Mouse (Mus musculus) megakaryocyte, adult 5-6 weeks (primary cell): ENCODE data around the gene Dao. TPM values are rescaled to one million over a fixed set of nuclear protein-coding genes. Genes with fewer than 3 reads are reported as not detected.
A peak's percentile ranks its signal among the peaks of the same experiment; 100 is the strongest.

ENCODE experiments used
- ATAC-seq: 2 replicates; pipeline ENCODE4 v1.8.0; 2016; ENCODE audit warnings: mild to moderate bottlenecking, inconsistent platforms; ENCODE audit not compliant: poor library complexity, severe bottlenecking
- total RNA-seq, 2 experiments: library from RNA; stranded (forward) in 1 of 2; stranded (reverse) in 1 of 2; fragments of 153-499, 151-499 nt in 1 of 2; fragments of 221-1000, 200-1000 nt in 1 of 2; gene quantifications; 2 replicates each; pipeline versions ENCODE4 v1.2.3 to v1.2.4; 2015 to 2017

Gene Dao
- total RNA-seq, 2 experiments from 2014 or later: not detected

DNA sequence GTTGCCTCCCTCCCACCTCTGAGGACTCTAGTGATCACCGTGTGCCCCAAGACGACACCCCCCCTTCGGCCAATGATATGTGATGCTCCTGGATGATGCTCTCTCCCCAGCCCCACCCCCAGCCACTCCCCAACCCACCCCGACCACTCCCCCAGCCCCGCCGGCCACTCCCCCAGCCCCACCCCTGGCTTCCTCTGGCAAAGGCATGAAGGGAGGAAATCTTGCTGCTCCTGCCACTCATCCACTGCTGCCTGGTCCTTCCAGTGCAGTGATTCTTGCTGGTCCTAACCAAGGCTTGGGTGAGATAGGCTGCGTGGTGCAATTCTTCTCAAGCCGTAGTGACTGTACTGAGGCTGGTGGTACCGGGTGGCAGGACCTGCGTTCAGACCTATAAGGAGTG, 21.4 kb downstream of the Dao start:
- no peak for ATAC-seq

DNA sequence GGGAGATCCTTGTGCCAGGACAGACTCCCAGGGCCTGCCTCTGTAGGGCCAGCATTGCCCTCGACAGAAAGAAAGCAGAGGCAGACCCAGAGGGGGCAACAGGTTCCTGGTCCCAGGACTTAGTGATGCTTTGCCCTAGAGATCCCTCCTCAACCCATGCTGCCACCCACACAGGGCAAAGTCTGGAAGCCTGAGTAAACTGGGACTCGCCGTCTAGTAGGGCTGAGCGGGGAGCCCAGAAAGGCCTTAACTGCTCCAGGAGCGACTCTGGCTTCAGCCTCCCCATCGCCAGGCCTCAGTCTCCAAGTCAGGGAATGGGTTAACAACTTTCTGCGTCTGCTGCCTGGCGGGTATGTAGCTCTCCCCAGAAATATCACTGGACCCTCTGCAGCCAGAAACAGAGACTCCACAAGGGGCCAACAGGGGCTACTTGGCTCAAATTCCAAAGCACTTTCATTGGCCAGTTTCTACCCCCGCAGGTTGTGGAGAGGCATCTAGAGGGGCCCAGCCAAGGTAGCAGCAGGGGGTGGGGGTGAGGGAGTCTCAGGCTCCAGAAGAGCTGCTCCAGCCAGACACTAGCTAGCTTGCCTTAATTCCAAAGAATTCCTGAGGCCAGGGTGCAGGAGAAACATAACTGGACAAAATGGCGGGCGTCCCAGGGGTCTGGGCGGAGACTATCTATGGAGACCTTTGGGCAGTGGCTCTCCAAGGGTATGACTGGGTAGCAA, 23.9 kb downstream of the Dao start:
- ATAC-seq: no peak

DNA sequence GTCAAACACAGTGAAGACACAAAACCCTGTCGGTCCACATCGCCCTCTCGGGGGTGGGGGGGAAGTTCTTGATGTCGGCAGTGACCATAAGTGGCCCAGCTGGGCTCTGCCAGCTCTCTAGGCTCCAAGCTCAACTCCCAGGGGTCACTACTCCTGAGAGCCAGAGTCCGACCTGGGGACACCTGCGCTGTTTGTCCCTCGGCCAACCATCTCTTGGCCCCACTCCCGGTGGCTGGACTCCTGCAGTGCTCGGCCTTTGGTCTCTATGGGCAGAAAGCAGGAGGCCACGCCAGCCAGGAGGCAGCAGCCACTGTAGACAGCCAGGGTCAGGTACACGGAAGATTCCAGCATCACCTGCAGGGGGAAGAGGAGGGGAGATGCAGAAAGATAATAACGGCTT, 24.6 kb downstream of the Dao start:
- no peak for ATAC-seq

DNA sequence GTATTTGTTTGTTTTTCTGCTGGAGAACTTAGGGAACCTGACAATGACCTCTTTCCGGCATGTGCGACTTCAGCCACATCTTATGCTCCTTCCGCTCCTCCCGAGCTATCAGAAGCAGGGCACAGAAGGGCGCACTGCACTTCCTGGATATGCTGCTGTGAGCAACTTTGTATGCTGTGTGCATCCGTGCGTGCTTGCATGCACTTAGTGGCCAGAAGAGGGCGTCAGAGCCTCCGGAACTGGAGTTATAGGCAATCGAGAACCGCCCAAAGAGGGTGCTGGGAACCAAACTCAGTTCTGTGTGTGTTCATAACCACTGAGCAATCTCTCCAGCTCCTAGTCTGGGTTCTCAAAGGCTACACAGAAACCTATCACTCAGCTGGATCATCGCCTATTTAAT, 27.1 kb downstream of the Dao start:
- ATAC-seq: no peak

DNA sequence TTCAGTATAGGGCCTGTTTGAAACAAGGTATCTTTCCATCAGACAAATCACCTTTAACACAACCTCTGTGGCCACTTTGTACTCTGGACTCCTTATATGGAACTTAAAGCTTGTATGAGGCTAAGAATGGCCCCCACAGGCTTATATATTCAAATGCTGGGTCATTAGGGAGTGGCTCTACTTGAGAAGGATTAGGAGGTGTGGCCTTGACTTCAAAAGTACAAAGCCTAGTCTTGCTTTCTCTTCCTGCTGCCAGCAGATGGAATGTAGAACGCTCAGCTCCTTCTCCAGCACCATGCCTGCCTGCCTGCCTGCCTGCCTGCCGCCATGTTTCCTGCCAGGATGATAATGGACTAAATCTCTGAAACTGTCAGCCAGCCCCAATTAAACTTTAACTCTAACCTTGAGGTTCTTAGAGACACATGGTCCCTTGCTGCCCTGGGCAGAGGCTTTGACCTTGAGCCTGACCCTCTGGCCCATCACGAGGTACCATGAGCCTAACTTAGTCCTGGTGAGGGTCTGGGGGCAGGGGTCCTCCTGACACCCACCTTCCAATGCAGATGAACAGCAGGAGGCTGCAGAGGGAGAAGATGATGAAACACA, 28.8 kb downstream of the Dao start:
- ATAC-seq: no peak

DNA sequence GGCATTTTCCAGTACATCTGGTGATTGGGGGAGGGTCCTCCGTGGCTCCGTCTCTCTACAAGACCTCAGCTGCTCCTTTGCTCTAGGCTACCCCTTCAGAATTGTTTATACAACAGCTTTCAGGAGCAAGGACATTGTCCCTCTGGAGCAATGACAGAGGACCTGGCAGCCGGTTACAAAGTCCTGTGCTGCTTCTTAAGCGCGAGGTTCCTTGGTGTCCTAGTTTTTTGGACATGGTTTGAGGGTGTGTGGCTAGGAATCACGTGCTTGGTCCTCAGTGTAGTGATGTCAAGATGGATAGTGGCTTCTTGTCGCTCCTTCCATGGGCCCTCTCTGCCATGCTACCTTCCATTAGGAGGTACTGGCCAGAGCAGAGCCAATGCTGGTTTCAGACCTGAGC, 30.9 kb downstream of the Dao start:
- ATAC-seq: no peak

DNA sequence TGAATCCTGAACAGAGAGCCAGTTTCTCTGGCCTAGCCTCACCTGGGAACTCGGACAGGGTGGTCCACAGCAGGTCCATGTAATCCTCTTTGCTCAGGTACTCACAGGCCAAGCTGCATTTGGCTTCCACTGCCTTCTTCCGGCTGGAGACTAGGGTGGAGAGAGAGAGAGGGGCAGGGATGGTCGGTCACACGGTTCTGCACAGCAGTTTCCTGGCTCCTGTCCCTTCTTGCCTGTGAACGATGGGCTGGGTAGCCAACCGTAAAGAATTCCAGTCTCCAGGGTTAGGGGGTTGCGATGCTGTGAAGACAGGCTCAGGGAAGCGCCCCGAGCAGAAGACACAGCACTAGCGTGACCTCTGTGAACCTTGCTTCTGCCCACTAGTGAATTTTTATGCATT, 31.6 kb downstream of the Dao start:
- no peak for ATAC-seq

DNA sequence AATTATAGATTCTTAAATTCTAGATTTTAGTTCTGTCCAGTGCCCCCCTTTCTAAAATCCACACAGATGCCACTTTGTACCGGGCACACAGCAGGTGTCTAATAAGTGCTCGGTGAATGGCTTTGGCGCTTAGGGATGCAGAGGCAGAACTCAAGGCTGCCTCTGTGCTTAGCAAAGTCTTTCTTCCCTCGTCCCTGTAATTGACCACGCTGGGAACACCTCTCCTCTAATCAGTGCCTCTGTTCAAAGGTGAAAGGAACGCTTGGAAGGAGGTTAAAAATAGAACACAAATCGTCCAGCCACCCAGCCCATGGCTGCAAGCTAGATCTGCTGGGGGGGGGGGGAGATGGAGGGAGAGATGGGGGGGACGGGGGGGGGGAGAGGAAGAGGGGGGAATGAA, 37.0 kb downstream of the Dao start:
- ATAC-seq: no peak

DNA sequence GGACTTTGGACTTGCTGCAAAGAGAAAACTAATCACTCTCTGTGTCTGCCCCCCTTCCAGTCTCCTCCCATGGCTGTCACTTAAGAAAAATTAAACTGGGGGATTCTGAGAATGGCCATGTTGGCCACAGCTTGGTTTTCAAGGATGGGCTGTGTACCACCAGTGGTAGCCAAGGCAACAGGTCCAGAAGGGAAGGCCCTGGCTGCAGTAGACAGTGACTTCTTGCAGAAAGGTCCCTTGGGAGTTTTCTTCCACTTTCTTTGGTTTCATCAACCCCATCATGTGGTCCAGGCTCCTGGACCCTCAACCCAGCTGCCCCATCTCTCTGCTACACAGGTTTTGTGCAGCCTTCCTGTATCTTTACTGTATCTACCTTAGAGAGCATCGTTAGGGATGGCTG, 37.4 kb downstream of the Dao start:
- ATAC-seq: no peak

DNA sequence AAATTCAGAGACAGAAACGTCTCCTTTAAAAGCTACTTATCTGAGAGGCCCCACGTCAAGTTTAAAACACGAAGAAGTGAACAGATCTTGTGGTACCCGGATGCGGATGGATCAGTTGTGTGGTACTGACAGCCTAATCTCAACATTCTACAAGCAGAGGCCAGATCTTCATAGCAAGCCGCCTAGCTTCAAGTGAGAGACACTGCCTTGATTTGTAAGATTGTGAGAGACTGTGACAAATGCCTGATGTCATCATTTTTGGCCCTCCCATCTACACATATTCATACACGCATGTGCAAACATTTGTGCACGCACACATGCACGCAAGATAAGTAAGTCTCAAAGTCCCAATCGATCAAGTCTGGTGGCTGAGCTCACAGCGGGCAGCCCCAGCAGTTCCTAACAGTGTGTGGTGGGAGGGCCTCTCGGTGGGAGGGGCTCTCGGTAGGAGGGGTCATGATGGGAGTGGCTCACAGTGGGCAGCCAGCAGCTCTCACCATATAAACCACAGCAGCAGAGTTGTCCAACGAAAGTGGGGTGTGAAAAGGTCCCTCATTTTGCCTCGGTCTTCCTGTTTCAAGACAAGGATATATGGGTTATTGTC, 37.9 kb downstream of the Dao start:
- peak; percentile 79 for ATAC-seq

DNA sequence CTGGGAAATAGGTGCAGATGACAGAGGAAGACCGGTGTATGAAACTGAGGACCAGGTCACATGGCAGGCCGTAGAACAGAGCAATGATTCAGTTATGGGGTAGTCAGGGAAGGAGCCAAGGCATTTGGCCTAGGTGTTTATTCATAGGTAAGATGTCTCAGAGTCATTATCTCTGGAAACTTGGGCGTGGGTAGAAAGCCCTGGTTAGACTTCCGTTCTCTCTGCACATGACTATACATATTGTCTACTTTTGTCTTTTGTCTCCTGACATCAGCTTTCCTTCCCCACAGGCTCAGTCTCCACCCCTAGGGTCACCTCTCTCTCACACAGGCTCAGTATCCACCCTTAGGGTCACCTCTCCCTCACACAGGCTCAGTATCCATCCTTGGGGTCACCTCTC, 40.3 kb downstream of the Dao start:
- no peak for ATAC-seq

DNA sequence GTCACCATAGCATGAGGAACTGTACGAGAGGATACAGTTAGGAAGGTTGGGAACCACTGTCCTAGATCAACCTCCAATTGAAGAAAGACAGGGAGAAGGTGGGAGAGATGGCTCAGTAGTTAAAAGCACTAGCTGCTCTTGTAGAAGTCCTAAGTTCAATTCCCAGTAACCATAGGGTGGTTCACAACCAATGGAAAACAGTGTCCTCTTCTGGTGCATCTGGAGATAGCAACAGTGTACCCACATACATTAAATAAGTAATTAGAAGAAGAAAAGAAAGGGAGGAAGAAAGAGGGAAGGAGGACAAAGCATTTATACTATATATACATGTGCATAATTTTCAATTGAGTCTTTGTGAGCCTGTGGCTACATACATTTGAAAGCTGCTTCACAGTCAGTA, 41.6 kb downstream of the Dao start:
- no peak for ATAC-seq

DNA sequence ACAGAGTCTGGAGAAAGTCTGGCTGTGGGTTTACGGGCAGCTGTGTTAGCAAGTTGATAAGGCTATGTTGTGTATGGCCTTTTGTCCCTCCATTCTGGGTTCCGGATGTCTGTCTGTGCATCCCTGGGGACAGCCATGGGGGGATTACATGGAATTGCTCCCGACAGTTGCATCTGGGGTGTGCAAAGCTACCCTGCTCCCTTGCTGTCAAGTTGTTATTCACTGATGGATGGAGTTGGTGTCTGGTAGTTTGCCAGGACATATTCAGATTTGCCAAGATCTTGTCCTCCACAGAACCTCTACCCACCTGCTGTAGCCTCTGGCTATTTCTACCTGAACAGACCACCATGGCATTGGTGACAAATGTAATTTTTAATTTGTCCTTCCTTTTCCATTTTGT, 42.6 kb downstream of the Dao start:
- no peak for ATAC-seq

DNA sequence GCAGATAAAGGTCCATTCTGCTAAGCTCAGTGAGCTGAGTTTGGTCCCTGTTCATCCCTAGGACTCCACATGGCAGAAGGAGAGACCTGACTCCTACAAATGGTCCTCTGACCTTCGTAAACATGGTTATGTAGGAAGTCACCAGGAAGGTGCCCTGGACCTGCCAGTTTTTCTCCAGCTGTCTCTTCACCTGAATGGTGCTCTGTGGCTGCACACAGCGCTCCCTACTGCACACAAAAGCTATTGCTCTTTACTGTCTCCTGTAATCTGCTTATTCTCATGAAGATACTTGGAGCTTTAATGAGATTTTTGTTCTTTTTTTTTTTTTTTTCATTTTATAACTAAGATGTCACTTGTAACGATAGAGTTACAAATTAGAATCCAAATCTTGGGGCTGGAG, 43.1 kb downstream of the Dao start:
- ATAC-seq: no peak

DNA sequence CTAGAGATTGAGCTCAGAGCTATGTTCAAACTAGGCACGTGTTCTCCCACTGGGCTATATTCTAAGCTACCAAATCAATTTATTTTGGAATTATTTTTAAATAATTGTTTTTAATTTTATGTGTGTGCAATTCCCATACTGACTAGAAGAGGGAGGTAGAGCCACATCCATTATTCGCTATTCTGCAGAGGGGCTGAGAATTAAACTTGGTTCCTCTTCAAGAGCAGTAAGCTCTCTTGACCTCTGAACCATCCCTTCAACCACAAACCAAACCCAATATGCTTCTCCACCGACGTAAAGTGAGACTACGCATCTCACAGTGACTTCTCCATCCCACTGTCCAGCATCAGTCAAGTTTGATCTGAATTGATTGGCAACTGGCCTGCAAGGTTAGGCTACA, 43.7 kb downstream of the Dao start:
- ATAC-seq: no peak

DNA sequence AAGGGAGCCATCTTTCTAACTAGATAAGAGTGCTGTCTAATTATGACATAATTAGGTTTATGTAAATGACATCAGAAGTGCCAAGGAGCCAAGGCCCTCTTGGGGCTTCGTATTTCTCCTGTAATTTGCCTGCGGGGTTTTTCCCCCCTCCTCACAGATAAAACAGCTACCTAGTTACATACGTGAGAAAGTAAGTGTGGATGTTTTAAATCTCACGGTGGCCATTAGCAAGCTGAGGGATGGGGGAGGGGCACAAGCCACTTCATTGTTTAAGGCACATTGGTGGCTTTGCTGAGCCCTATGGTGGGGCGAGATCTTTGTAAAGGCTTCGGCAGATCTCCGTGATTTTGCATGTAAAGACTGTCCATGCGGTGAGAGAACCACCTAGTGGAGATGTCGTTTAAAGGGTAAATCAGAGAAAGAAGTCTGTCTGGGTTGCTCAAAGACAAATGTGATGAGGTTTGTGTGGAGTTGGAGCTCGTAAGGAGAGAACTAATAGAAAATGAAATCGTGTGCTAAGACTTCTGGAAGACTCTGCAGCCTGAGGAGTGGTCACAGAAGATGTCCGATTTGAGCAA, 45.3 kb downstream of the Dao start:
- ATAC-seq: no peak

DNA sequence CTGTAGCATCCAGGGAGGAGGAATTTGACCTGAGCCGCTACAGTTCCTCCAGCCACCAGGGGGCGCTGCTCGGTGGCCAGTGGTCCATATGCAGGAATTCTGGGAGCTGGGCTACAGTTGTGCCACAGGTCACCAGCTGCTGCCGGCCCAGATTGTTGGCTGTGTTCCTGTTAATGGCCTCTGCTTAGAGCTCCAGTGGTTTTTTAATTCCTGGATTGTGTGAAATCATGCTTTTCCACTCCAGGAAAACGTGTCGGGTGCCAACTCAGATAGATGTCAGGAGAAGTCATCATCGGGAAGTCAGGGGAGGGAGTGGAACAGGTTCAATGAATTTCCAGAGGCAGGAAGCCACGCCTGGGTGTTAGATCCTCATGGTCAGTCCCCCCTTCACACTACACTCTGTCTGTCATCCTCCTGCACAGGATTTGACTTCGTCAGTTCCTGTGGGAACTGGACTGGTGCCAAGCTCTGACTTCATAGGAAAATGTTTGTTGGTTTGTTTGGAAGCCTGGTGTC, 48.8 kb downstream of the Dao start:
- peak; percentile 56; the same call in 1 of the 2 replicates for ATAC-seq

DNA sequence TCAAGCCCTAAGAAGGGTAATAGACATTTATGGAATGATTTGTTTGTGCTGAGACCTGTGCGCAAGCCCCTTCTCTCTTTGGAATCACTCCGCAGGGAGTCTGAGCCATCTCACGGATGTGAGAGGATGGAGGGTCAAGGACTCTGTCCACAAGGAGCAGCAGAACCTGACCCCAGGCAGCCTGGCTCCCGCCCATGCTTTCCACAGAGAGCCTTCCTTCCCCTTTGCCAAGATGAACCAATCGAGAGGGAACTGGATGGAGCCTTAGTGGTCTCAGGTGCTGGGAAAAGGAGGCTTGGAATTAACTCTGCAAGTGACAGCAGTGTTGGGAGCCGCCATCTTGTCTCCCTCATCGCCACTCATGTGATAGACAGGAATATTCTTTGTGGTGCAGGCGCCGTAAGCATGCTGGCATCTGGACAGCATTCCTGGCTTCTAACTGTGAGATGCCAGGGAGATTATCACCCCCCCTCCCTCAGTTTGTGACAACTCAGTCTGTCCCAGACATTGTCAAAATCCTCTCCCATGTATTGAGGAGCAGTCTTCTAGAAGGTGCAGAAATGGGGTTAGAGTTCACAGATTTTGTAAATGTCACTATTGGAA, 53.7 kb downstream of the Dao start:
- ATAC-seq: no peak

DNA sequence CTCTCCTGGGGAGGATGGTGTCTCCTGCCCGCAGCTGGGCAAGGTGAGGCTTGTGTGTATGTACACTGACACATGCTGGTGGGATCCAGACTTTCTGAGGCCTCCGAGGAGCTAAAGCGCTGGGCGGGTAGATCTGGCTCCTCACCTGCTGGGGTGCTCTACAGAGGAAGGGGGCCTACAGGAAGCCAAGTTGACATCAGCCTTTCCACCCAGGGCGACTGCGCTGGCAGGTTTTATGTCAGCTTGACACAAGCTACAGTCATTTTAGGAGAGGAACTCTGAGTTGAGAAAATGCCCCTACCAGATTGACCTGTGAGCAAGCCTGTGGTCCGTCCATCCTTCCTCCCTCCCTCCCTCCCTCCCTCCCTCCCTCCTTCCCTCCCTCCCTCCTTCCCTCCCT, 58.2 kb downstream of the Dao start:
- no peak for ATAC-seq

DNA sequence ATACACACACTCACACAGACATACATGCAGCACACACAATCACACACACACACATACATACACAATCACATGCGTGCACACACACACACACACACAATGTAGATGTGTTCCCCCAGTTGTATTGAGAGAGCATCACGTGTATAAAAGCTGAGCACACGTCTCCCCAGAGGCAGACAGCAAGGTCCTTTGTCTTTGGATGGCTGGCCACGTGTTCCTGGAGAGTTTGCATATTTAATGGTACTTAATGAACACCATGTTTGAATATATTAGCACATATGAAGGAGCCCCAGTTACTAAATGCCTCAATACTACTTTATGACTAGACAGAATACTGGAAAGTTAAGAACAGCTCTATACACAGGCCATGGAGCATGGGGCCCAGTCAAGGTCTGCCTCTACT, 60.5 kb downstream of the Dao start:
- no peak for ATAC-seq

DNA sequence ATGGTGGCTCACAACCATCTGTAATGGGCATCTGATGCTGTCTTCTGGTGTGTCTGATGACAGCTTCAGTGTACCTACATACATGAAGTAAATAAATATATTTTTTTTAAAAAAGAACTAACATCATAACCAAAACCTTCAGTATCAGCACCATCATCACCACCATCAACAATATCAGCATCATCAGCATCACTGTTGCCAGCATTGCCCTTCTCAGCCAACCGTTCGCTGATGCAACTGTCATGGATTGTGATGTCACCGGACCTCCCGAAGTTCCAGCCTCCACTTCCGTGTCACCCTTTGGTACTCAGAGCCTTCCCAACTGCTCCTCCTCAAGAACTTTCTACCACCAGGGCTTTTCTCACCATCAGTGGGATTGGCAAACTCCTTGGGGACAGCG, 61.7 kb downstream of the Dao start, which contains the start of gene Usp30:
Gene Usp30 (plus strand): TSS at position 301 of the 400 bp plus-strand sequence.
- ATAC-seq: no peak
